Mouse (Mus musculus): Measurements from ENCODE around the gene Agap2. TPM values are rescaled to one million over a fixed set of nuclear protein-coding genes. Genes with fewer than 3 reads are reported as not detected.
"Not testable (repeated sequence)": the region's sequence is repeated elsewhere in the genome, so short reads cannot be mapped to it uniquely, and the experiment has no call there.

Gene Agap2
- total RNA-seq, 1 experiment from 2014 or later: 60.8 TPM

- no peak for ATAC-seq (ENCODE audit: extremely low read depth, insufficient number of reproducible peaks, low FRiP score, poor library complexity, severe bottlenecking)
Measured at GRCm38 (mm10) chr10:127071203-127071602, 3.9 kb upstream of the Agap2 start.

DNA sequence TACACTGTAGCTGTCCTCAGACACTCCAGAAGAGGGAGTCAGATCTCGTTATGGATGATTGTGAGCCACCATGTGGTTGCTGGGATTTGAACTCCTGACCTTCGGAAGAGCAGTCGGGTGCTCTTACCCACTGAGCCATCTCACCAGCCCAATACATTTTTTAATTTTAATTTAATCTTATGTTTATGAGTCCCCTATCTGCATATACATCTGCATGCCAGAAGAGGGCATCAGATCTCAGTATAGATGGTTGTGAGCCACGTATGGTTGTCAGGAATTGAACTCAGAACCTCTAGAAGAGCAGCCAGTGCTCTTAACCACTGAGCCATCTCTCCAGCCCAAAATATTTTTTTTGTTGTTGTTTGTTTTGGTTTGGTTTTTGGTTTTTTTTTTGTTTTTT, 2.8 kb upstream of the Agap2 start:
- not testable (repeated sequence) for ATAC-seq (ENCODE audit: extremely low read depth, insufficient number of reproducible peaks, low FRiP score, poor library complexity, severe bottlenecking)

GRCm38 (mm10) chr10:127072969-127073368, 2.1 kb upstream of the Agap2 start:
- not testable (repeated sequence) for ATAC-seq (ENCODE audit: extremely low read depth, insufficient number of reproducible peaks, low FRiP score, poor library complexity, severe bottlenecking)

GRCm38 (mm10) chr10:127073981-127074380, 1.1 kb upstream of the Agap2 start:
- ATAC-seq (ENCODE audit: extremely low read depth, insufficient number of reproducible peaks, low FRiP score, poor library complexity, severe bottlenecking): no peak

GRCm38 (mm10) chr10:127075651-127076050, 567 bp downstream of the Agap2 start:
- no peak for ATAC-seq (ENCODE audit: extremely low read depth, insufficient number of reproducible peaks, low FRiP score, poor library complexity, severe bottlenecking)

DNA sequence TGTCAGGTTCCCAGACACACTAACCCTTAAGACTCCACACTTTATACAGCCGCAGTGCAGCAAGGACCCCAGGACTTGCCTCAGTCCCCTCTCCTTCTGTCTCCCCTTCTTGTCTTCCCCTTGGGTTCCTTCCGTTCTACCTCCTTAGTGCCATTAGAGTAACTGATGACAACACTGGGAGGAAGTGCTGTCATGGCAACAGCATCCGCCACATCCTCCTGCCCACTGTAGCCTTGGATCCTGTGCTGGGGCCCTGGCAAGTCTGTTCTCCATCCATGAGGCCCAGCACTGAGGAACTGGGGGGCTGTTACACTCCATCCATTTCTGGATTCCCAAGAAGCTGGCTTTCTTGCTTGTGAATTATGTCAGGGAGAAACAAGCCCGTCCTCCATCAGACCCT, 998 bp downstream of the Agap2 start:
- peak; percentile 78 for ATAC-seq (ENCODE audit: extremely low read depth, insufficient number of reproducible peaks, low FRiP score, poor library complexity, severe bottlenecking)

DNA sequence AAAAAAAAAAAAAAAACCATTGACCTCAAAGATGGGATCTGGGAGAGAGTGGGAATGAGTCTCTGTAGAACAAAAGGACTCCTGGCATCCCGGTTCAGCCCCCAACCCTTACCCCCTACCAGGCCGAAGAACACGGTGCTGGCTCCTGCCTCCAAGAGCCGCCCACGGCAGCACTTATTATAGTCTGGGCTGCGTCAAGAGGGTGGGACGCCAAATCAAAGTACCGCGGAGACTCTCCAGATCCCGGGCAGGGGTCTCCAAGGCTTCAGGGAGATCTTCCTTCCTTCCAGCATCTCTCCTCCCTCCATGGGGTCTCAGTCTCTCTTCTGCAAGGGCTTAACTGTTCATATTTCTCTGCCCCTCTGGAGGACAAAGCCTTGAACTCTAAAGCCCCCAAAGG, 2.4 kb downstream of the Agap2 start:
- ATAC-seq (ENCODE audit: extremely low read depth, insufficient number of reproducible peaks, low FRiP score, poor library complexity, severe bottlenecking): no peak

DNA sequence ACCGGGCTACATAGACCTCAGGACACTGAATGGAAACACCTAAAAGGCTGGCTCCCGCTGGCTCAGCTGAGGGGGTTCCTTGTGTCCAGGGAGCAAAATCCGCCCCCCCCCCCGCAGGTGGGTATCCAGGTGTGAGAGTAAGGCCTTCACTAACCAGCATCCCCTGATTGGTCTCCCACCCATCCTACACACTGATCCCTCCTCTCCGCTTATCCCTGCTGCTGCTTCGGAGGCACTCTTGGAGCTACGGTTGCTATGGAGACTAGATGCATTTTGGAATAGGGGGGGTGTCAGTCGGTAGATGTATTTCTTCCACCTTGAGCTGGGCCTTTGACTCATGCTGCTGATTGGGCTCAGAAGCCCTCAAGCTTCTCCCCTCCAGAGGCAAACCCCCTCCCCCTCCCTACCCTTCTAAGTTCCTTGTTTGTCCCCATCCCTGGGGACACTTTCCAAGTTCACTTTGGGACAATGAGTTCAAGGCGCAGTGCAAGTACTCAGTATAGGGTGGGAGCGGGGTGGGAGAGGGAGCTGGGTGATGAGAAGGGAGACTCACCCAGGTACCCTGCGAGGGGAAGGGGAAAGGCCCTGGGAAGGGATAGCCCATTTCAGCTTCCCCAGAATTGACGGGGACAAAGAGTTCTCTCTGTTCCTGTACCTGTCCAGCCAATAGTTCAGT, 3.1 kb downstream of the Agap2 start:
- ATAC-seq (ENCODE audit: extremely low read depth, insufficient number of reproducible peaks, low FRiP score, poor library complexity, severe bottlenecking): no peak

GRCm38 (mm10) chr10:127078677-127079575, 3.8 kb downstream of the Agap2 start:
- ATAC-seq (ENCODE audit: extremely low read depth, insufficient number of reproducible peaks, low FRiP score, poor library complexity, severe bottlenecking): no peak

- no peak for ATAC-seq (ENCODE audit: extremely low read depth, insufficient number of reproducible peaks, low FRiP score, poor library complexity, severe bottlenecking)
Measured at GRCm38 (mm10) chr10:127079665-127080391, 4.7 kb downstream of the Agap2 start.

GRCm38 (mm10) chr10:127080901-127081780, 6.1 kb downstream of the Agap2 start:
- ATAC-seq (ENCODE audit: extremely low read depth, insufficient number of reproducible peaks, low FRiP score, poor library complexity, severe bottlenecking): no peak

DNA sequence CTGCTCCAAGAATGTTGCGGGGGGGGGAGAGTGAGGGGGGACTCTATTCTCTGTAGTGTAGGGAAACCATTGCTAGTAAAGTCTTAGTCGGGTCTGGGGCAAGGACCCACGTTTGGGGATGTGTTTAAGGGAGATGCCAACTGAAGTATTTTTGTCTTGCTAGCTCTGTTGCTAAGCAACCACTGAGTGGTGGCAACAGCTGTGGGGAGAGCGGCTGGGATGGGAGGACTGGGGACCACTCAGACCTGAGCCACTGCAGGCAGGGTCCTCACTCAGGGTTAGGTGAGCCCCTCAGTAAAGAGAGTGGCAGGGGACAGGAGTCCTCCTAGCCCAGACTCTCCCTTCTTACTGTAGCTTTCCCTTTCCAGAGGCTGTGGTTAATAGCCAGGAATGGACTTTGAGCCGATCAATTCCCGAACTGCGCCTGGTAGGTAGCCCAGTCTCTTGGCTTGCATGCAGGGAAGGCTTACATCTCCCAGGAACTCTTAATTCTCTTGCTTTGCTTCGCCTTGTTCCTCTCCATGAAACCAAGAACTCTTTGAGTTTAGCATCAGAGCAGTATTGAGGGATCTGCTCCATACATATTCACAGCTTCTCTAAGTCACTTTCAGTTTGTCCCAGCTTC, 7.0 kb downstream of the Agap2 start:
- no peak for ATAC-seq (ENCODE audit: extremely low read depth, insufficient number of reproducible peaks, low FRiP score, poor library complexity, severe bottlenecking)

- no peak for ATAC-seq (ENCODE audit: extremely low read depth, insufficient number of reproducible peaks, low FRiP score, poor library complexity, severe bottlenecking)
Measured at GRCm38 (mm10) chr10:127083292-127083914, 8.3 kb downstream of the Agap2 start.

- ATAC-seq (ENCODE audit: extremely low read depth, insufficient number of reproducible peaks, low FRiP score, poor library complexity, severe bottlenecking): no peak
Measured at GRCm38 (mm10) chr10:127083915-127084306, 8.8 kb downstream of the Agap2 start.

DNA sequence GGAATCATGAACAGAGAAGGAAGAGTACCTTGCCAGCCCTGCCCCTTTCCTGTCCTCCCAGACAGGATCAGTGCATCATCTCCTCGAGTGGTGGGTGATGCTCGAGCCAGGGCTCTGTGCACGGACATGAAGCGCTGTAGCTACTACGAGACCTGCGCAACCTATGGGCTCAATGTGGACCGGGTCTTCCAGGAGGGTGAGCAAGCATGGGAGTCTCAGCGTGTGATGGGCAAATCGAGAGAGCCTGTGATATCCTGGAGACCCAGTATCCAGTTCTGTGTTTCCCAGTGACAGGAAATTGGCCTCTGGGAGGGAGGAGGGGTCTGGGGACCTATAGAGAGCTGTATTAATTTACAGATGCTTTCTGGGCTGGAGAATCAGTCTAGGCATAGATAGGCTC, 10.0 kb downstream of the Agap2 start:
- ATAC-seq (ENCODE audit: extremely low read depth, insufficient number of reproducible peaks, low FRiP score, poor library complexity, severe bottlenecking): no peak

- ATAC-seq (ENCODE audit: extremely low read depth, insufficient number of reproducible peaks, low FRiP score, poor library complexity, severe bottlenecking): no peak
Measured at GRCm38 (mm10) chr10:127085633-127086032, 10.5 kb downstream of the Agap2 start.

DNA sequence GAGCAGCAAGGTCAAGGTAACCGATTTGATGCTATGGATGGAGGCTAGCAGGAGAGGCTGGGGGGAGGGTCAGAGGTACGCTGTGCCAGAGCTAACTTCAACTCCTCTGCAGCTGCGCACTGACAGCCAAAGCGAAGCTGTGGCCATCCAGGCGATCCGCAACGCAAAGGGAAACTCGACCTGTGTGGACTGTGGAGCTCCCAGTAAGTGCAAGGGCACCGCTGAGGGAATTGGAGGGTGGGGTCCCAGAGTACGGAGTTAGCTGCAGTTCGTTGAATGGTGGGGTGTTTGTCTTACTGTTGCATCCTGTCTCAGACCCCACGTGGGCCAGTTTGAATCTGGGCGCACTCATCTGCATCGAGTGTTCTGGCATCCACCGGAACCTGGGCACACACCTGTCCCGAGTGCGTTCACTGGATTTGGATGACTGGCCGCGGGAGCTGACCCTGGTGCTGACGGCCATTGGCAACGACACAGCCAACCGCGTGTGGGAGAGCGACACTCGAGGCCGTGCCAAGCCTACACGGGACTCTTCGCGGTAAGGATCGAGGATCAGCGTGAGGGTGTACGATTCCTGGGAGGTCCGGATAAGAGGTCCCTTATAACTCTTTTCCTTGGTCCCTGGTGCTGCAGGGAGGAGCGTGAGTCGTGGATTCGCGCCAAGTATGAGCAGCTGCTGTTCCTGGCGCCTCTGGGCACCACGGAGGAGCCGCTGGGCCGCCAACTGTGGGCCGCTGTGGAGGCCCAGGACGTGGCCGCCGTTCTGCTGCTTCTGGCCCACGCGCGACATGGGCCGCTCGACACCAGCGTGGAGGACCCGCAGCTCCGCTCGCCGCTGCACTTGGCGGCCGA, 15.7 kb downstream of the Agap2 start:
- no peak for ATAC-seq (ENCODE audit: extremely low read depth, insufficient number of reproducible peaks, low FRiP score, poor library complexity, severe bottlenecking)
